In genomic region chr1:139153493-139153892, GRCm38 (mm10) we compare ENCODE assay signal across 19 mouse cellular contexts.
DNase-seq lines count a peak whose midpoint lies in the region; ATAC-seq lines count a peak whose summit lies in the region.
"Had no signal": no experiment of that assay in that cellular context is flagged by ENCODE, and none has a peak within 500 bp of the region (broad histone marks: within the 10 kb centered on the region; RNA-seq: fewer than 3 reads in every experiment).

No protein-coding gene starts in this region.

- H3K9ac ChIP-seq in forebrain, embryonic 13.5 days = no peak overlapping the region
- no peak overlapping the region for H3K9ac ChIP-seq in midbrain, embryonic 11.5 days (ENCODE audit: low read length)

- H3K4me1 ChIP-seq in forebrain, embryonic 13.5 days = peaks cover 12% of the 10 kb centered on the region
- H3K4me1 ChIP-seq in midbrain, embryonic 11.5 days (ENCODE audit: control insufficient read depth, insufficient read depth, low read length) = peaks cover 8% of the 10 kb centered on the region

- peak overlapping the region; percentile 22; the same call in 1 of the 2 replicates for H3K4me2 ChIP-seq in forebrain, embryonic 13.5 days
- H3K4me2 ChIP-seq in midbrain, embryonic 11.5 days = no peak overlapping the region
- H3K4me2 ChIP-seq: heart, embryonic 11.5 days had no signal

- H3K9me3 ChIP-seq in forebrain, embryonic 13.5 days (replicated peaks) = no peaks in the 10 kb centered on the region
- no peaks in the 10 kb centered on the region for H3K9me3 ChIP-seq in midbrain, embryonic 11.5 days (ENCODE audit: control insufficient read depth, low read length)
- H3K9me3 ChIP-seq: limb, embryonic 10.5 days had no signal

- WGBS in forebrain, embryonic 13.5 days = 8% methylated on average over 6 of the region's 6 CpGs
- 18% methylated on average over 6 of the region's 6 CpGs for WGBS in midbrain, embryonic 11.5 days

- peak; percentile 87 for ATAC-seq in forebrain, embryonic 13.5 days
- peak; percentile 81 for ATAC-seq in midbrain, embryonic 11.5 days (ENCODE audit: low FRiP score)
- no peak for ATAC-seq in inflammation-experienced regulatory T-cells, adult 6 months

- no peak overlapping the region for H3K4me3 ChIP-seq in forebrain, embryonic 13.5 days
- no peak overlapping the region for H3K4me3 ChIP-seq in midbrain, embryonic 11.5 days (ENCODE audit: low read depth, low read length)
- H3K4me3 ChIP-seq: gastrocnemius, adult 2 months; left cerebral cortex, adult 2 months; limb, embryonic 10.5 days had no signal

- peak; percentile 10 for DNase-seq in brain, embryonic 18.5 days (ENCODE audit: low read depth, low spot score)
- DNase-seq in midbrain, embryonic 11.5 days (ENCODE audit: low spot score, missing footprints) = peak; percentile 88
- peak; percentile 25 for DNase-seq in retina, embryonic 14.5 days (ENCODE audit: low spot score)
- DNase-seq in adrenal gland, postnatal 36 days = no peak
- DNase-seq in spleen, postnatal 4 days (ENCODE audit: low spot score in 2 of 2) = no peak
- DNase-seq: adrenal gland, postnatal 25 days; B cell, adult 2 months; cerebellum, adult 8-10 months; gastrocnemius, adult 2 months; heart, postnatal 10 days; kidney, adult 2 months; kidney, postnatal 14 days; lung, adult 18-20 months; thymus, postnatal 14 days had no signal

- H3K27me3 ChIP-seq in forebrain, embryonic 13.5 days = no peaks in the 10 kb centered on the region
- H3K27me3 ChIP-seq in midbrain, embryonic 11.5 days (ENCODE audit: control insufficient read depth, insufficient read depth, low read length) = no peaks in the 10 kb centered on the region

- H3K36me3 ChIP-seq in forebrain, embryonic 13.5 days (ENCODE audit: poor library complexity, severe bottlenecking) = no peaks in the 10 kb centered on the region
- H3K36me3 ChIP-seq in midbrain, embryonic 11.5 days (ENCODE audit: control insufficient read depth, insufficient read depth, low read length) = no peaks in the 10 kb centered on the region

- H3K27ac ChIP-seq in forebrain, embryonic 13.5 days = peak overlapping the region; percentile 55
- H3K27ac ChIP-seq in midbrain, embryonic 11.5 days (ENCODE audit: low read depth, low read length) = peak overlapping the region; percentile 48
- H3K27ac ChIP-seq: gastrocnemius, adult 2 months; left cerebral cortex, adult 2 months; limb, embryonic 10.5 days had no signal

Comparison
In these comparisons a context has a peak if more than half of its experiments do, and no peak if none do; other contexts are left out.
1. DNase-seq: peak in brain, embryonic 18.5 days (single experiment), midbrain, embryonic 11.5 days (single experiment) and retina, embryonic 14.5 days (single experiment); none in adrenal gland, postnatal 36 days (0 of 2) and spleen, postnatal 4 days (0 of 2).